Mouse (Mus musculus) right cerebral cortex, postnatal 4 days (tissue): ENCODE data around the gene Snrpc.

ENCODE experiments used
- DNase-seq: peaks from one replicate; pipeline ENCODE4 v3.0.0-alpha.2; 2022

Gene Snrpc

DNA sequence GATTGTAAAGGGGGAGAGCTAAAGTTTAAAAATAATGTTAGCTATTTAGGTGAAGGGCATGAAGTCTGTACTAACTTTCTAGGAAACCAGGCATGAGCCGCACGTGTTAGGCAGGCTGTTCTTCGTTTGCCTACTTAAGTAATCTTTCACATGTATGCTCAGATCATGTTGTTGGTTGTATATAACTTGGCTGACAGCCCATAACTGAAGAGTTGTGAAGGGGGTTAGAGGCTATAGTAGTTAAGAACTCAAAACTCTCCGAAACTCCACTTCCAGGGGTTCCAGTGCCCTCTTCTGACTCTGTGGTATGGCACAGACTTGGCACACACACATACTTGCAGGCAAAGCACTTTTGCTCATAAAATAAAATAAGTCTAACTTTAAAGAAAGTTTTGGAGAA, 28.8 kb downstream of the Snrpc start:
- DNase-seq = no peak

DNA sequence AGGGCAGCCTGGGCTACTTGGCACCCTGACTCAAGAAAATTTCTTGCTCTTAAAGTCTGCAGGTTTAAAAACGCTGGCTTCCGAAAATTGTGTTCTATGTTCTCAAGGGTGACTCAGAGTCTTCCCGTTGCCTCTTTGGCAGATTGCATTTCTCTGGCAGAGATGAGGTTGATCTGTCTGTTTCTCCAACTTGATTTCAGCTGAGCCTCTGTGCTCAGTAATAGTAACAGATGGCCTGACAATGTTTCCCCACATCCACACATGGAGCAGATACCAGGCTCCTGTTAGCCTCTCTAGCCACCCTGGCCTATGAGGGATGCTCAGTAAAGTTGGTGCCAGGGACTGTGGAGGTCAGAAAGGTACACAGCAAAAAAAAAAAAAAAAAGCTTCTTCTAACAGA, 33.9 kb downstream of the Snrpc start:
- DNase-seq = no peak

DNA sequence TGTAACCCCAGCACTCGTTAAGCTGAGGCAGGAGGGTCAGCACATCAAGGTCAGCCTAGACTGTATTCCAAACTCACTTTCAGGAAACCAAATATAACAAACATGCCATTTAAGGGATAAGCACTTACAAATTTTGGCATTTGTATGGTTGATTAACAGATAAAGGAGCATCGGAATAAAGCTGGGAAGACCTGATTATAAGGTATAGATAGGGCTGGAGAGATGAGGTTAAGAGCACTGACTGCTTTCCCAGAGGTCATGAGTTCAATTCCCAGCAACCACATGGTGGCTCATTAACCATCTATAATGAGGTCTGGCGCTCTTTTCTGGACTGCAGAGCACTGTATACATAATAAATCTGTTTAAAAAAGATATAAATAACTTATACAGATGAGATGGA, 35.6 kb downstream of the Snrpc start:
- DNase-seq = no peak

DNA sequence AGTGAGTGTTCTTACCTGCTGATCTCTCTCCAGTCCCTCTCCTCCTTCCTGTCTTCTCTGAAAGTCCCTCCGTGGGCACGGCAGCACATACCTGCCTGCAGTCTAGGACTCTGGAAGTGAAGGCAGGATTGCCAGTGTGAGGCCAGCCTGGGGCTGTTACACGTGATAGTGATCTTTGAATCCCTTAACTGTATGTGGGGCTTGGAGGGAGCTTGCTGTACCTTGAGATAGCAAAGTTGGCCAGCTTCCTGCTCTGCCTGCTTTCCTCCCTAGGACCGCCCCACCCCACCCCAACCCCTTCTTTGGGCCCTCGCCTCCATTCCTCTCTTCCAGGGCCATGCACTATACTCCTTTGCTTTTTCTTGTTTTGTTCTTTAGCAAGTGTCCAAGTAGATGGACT, 36.6 kb downstream of the Snrpc start:
- DNase-seq = no peak

DNA sequence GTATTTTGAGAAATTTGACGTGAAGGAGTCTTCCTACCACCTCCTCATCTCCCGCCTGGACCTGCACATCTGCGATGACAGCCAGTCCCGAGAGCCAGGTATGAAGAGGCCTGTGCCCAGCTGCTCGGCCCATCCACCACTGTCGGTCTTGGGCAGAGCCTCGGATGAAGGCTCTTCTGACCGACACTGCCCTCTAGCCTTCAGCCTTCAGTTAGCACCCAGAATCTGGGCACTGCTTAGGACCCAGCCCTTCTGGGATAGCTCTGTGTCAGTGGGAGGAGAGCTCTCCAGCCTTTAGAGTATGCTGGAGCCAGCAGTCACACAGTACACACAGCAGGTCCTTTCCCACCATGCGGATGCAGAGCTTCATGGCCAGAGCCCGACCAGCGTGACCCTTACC, 43.6 kb downstream of the Snrpc start:
- no peak for DNase-seq

DNA sequence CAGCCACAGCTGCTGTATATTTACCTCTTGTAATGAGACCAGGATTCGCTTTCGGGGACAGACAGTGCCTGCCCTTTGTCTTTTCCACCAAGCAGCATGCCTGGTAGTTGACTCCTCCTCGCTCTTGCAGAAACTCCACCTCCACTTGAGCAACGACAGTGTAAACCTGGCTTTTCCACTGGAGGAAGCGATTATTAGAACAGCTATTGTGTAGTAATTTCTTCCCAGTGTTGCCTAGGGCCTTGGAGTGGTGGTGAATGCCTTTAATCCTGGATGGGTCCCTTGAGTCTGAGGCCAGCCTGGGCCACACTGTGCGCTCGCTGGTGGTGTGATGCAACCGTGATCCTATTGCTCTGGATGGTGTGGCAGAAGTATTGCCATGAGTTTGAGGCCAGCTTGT, 45.2 kb downstream of the Snrpc start:
- no peak for DNase-seq

DNA sequence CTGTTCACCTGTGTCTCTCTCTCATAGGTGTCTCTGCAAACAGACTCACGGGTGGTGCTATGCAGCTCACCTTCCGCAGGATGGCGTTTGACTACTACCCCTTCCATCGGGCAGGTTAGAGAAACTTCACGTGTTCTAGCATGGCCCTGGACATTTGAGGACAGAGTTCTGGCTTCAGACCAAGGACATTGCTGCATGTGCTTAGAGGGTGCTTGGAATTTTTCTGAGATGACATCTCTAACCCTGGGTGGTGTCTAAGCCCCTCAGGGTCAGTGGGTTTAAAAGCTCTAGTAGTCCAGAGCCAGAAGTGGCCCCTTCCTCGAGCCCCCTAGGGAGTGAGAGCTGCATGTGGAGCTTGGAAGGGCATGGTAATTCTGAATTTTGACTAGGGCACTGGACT, 46.0 kb downstream of the Snrpc start:
- no peak for DNase-seq

DNA sequence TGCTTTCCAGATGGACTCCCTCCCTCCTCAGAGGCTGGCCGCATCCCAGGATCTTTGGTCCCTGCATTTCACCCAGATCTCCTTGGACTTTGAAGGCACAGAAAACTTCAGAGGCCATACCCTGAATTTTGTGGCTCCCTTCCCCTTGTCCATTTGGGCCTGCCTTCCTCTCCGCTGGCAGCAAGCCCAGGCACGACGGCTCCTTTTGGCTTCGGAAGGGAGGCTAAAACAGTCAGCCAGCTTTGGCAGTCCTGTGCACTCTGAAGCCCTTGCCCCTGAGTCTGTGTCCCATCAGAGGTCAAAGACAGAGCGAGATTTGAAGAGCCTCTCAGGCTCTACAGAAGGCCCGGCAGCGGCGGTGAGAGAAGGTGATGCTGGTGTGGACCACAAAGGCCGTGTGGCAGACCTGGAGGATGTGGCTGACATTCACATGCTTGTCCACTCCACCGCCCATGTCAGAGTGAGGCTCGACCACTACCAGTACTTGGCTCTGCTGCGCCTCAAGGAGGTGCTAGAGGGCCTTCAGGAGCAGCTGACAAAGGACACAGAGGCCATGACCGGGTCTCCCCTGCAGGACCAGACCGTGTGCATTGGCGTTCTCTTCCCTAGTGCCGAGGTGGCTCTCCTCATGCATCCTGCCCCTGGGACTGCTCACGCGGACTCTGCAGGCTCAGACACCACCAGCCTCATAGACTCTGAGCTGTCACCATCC, 48.7 kb downstream of the Snrpc start:
- peak; percentile 34 for DNase-seq
